Mouse (Mus musculus) adrenal gland, postnatal 14 days (tissue): ENCODE results near the gene Gm44502. TPM values are rescaled to one million over a fixed set of nuclear protein-coding genes. Genes with fewer than 3 reads are reported as not detected.

Experiments
- DNase-seq: peaks from one replicate; pipeline ENCODE4 v3.0.0; 2021; ENCODE audit warnings: mixed read lengths
- total RNA-seq: library from RNA; stranded (reverse); gene quantifications from 2 replicates; pipeline ENCODE4 v1.2.3, GENCODE M21; 2021

Gm44502 gene
- total RNA-seq, 1 experiment from 2014 or later: 11.0 TPM

DNA sequence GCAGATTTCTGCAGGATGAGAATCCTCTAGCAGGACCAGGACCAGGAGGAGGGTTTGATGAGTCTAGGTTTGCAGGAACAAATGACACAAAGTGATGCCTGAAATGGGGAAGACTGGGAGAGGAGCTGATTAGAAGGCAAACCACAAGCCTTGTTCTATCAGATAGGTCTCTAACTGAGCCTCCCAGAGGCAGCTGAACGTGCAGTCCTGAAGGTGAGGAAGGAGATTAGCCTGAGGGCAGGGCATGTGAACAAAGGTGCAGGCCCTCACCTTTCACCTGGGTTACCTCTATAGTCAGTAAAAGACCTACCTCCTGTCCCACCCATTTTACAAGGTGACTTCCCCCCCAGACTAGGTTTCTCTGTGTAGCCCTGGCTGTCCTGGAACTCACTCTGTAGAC is 29.8 kb downstream of the Gm44502 start:
- no peak for DNase-seq

DNA sequence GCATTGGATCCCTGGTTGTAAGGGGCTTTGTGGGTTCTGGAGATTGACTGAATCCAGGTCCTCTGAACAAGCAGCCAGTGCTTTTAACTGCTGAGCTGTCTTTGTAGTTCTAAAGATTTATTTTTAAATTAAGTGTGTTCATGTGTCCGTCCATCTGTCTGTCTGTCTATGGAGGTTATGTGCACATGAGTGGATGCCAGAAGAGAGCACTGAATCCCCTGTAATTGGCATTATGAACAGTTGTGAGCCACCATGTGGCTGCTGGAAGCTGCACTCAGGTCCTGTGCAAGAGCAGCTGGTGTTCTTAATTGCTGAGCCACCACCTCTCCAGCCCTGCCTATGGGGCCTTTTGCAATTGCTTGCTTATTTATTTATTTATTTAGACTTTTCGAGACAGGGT is 31.4 kb downstream of the Gm44502 start:
- DNase-seq: no peak

DNA sequence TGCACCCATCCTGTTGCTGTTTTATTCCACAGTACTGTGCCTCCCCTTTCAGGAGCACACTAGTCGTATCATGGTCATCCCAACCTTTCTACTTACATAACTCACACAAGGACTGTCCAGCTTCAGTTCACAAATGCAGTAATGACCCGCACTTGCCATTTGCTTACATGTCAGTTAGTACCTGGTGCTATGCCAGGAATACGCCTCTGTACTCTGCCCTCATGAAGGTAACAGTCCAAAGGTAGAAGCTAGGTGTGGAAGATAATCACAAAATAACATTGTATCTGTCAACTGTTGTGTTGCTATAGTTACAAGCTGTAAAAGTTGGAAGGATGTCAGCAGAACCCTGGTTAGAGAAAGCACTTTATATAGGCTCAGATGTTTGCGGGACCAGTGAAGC is 32.6 kb downstream of the Gm44502 start:
- DNase-seq: no peak

DNA sequence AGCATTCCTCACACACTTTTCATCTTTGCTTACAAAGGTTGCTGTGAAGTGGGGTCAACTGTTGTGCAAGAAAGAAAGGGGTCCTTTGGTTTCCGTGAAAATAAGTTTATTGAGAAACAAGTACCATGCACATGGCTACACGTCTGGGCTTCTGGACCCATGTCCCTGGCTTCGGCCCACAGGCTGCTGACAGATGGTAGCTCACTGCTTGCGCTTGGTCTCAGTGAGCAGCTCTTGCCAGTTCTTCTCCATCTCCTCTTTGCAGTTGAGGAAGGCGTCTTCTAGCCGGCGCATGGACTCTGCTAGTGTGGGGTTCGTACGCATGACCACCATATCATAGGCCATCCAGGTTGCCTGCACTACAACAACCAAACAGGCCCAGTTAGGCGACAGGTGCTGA is 39.4 kb downstream of the Gm44502 start:
- no peak for DNase-seq

DNA sequence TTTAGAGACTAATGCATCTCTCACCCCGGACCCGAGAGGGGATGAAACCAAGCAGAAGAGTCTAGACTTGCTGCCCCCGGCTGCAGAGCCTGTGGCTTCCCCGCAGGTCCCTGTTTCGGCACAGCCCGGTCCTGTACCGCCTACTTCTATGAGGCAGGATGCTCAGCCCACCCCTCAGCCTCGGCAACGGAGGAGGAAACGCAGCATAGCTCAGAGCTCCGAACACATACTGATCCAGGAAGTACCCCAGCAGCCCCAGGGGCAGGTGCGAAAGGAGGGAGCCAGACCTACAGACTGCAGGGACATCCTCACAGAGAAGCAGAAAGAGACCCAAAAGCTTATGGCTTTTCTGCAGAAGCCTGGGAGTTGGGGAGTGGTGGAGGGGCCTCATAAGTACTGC is 42.4 kb downstream of the Gm44502 start:
- no peak for DNase-seq

DNA sequence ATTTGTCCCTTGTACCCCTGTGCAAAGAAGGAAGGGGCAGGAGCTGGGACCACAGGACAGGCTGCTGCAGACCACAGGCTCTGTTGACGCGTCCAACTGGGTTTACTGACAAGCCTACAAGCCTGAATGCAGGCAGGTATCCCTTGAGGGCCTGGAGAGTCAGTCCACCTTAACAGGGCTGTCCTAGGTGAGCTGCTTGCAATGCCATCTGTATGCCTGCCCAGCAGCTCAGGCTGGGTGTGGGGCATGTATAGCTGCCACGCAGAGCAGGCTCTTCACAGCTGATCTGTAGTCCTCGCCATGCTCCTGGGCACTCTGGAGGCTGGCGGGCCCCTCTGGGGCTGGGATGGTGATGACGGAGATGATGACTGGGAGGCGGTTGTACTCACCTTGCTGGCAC is 44.9 kb downstream of the Gm44502 start, which contains the start of gene Klhdc7b:
TSS of gene Klhdc7b (plus strand) at position 301 of the 400 bp plus-strand sequence.
- no peak for DNase-seq

DNA sequence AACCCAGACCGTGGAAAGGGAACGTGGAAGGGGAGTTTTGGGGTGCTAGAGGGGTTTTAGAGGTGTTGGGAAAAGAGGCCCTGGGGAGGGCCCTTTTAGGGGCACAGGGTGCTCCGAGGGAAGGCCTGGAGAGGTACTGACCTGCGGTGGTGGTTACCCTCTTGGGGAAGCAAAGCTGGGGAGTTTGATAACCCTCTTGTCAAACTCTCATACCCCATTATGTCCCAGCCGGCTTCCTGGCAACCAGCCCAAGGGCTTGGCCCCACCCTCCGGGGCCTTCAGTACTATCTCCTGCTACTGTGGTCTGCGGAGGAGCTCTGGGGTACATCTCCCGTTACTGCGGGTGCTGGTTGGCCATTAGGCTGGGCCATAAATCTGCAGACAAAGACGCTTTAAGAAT is 50.1 kb downstream of the Gm44502 start:
- no peak for DNase-seq

DNA sequence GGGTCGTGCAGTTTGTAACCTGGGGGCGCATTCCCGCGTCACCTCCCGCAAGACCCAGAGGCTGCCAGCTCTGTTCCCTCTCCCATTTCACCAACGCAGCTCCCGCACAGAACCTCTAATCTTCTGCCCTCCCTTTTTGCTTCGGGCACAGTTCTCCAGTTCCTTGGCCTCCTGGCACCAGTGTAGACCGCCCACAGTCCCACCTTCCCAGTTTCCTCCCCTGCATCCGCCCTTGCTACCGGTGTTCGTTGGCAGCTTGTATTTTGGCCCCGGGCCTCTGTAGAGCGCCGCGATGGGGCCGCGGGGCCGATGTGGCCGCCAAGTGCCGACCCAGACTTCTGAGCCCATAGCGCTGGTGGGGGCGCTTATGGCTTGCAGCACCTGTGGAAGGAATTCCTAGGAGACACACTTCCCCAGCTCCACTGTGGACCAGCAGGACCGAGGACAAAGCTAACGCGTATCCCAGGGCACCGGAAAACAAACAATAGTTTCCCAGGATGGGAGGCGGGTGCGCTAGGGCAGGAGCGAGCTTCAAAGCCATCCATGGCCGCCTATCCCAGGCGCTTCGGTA is 50.6 kb downstream of the Gm44502 start, which contains the start of gene Odf3b:
TSS of gene Odf3b (minus strand) at position 452 of the 571 bp plus-strand sequence.
- DNase-seq: peak; percentile 57

DNA sequence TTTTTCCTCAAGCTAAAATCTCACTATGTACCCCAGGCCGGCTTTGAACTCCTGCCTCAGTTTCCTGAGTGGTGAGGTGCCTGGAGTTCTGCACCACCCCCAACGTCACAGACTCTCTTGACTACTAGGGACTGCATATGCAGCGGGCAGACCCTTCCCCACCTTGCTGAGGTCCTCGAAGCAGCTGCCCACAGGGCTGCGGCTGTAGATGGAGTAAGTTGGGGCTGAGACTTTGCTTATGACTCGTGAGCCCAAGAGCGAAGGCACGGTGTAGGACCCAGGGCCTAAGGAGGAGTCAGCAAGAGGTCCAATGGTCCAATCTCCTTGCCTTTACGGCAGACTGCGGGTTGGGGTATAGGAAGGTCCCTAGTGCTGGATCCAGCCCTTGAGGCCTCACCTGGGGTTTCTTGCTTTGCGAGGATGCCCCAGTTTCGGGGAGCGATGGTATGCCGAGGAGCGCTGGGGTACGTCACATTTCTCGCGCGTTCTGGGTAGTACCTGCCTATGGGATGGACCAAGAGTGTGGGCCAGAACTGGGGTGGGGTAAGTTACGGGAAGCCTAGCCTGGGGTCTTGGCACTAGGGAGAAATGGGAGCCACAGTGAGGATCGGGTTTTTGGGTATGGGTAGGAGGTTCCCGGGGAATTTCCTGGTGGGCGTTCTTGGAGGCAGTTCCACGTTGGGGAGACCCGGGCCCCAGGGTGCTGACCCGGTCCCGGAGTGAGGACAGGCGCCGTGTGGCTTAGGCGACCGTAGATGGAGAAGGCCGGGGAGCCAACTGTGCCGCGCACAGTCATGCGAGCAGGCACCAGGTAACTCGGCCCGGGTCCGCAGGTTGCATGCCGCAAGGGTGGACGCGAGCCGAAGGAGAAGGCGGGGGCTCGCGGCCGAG is 51.3 kb downstream of the Gm44502 start:
- DNase-seq: no peak

DNA sequence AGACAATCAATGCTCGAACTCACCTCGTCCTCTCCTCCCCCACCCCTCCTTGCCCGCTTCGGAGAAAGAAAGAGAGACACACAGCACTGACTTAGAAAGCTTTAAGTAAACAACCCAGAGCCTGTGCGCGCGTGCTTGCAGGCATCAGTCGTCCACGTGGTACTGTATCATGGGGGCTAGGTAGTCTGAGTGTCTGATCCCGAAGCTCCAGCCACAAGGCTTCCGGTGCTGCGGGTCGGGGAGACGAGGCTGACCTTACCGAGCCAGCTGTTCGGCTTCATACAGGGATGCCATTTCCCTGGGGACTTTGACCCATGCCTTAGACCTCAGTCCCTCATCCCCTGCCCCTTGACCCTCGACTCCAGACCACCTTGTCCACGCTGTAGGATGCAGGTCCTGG is 52.1 kb downstream of the Gm44502 start:
- DNase-seq: no peak

DNA sequence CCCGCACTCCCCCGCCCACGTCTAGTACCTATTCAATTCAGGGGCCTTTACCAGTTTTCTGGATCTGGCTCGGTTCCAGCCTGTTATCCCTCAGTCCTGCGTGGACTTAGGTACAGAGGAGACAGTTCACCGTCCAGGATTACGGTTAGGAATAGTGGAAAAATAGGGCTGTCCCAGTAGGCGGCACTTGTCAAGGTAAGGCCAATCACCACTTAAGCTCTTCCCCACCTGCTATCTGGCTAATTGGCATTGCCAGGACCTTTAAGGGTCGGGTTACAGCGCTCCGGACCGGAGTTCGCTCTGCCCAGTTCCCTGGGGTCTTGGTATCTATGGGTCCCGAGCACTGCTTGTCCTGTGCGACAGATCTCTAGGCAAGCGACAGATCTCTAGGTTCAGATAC is 52.5 kb downstream of the Gm44502 start, which contains the start of gene Tymp:
TSS of gene Tymp (minus strand) at position 83 of the 400 bp plus-strand sequence.
- no peak for DNase-seq

DNA sequence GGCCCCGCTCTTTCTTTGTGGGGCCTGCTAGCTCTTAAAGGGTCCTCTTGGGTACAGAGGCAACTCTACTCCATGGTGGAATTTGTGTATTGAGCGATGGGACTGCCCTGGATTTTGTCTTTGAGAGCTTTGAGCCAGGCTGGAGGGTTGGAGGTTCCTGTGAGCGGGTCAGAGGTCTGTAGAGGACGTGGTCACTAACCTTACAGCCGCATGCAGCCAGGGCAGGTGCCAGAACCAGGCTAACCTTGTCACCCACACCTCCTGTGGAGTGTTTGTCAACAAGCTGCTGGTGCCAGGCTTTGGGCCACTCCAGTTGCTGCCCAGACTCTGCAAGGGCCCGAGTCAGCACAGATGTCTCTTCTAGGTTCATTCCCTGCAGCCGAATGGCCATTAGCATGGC is 53.5 kb downstream of the Gm44502 start:
- no peak for DNase-seq

DNA sequence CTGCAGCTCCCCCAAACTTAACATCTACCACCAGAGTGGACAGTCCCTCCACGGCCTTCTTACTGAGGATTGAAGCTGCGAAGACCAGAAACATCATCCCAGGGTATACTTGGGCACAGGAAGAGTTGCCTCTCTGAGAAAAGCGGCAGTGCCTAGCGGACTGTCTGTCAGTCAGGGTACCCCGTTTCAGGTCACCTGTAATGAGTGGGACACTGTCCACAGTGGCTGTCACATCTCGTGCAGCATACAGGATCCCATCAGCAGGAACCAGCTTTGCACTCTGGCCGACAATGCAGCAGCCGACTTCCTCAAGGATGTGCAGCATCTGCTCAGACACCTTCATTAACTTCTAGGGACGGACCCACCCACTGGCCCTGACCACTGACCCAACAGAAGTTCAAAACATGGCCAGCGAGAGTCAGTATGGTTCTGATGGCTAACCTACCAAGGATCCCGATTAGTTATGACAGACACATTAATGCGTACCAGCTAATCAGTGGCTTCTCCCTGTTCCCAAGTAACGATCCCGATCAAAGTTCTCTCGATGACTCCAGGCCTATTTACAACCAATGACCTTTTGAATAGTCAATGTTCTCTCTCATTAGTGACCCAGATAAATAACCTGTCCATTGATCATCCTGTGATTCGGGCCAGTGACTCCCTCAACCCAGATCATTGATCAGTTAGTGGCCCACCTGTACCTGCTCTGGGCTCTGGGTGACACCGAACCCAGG is 54.5 kb downstream of the Gm44502 start:
- DNase-seq: no peak

DNA sequence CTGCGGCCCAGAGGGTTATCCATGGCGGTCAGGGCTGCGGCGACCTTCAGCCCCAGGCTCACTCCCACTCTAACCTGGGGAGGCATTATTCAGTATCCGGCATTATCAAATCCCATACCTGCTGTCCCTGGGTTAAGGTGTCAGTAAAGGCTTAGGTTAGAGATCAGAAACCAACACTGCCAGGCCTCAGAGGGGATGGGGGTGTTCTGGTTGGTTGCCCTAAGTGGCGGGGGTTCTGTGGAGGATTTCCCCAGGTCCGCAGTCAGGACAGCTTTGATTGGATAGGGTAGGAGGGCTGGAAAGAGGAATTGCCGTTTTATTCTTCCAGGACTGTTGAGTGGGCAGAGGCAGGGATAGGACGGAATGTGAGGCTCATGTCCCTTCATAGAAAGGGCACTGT is 55.2 kb downstream of the Gm44502 start:
- DNase-seq: no peak

DNA sequence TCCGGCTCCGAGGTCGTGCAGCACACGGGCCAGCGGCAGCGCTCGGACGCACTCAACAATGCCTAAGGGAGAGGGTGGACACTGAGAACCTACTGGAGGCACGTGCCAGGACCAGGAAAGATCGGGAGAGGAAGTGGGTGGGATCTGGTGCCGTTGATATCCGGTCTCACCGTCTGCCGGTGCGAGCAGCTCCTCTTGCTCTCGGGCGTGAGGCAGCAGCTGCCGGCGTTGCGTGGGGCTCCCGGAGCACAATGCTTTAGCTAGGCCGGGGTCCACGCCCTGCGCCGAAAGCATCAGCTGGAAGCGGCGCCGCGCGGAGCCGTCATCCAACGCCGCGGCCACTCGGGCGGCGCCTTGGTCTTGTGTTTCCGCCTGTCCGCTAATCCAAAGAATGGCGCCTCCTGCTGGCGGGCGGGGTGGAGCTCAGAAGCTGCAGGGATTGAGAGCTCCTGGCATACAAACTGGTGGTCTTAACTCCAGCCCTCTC is 55.7 kb downstream of the Gm44502 start, which contains the start of gene Sco2:
TSS of gene Sco2 (minus strand) at position 85 of the 487 bp plus-strand sequence.
- DNase-seq: peak; percentile 97

DNA sequence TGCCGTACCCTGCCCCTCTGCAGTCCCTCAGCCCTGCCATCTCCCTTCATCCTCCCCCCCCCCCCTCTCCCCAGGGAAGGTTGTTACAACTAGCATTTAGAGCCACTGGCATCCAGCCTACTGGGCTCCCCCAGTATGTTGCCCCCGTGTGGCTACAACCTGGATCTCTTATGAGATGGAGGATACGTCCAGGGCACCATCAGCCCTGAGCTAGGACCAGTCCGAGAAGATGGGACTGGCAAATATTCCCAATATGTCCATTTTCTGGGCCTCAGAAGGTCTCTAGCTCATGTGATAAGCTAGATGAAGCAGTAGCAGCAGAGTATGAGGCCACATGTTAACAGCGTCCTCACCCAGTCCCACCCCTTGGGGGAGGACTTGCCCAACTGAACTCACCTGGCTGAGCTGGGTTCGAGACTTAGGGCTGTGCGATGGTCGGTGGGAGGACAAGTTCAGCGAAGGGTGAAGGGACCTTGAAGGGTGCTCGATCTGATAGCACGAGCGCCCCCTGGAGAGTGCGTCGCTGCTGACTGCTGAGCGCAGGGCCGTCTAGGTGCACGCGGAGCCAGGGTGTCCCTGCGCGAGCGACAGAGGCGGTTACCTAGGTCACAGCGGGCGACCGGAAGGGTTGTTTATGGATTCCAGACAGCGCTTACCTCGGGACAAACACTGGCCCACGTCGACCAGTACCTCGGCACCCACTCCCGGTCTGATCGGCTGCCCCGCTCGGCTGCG is 56.3 kb downstream of the Gm44502 start:
- DNase-seq: peak; percentile 93

DNA sequence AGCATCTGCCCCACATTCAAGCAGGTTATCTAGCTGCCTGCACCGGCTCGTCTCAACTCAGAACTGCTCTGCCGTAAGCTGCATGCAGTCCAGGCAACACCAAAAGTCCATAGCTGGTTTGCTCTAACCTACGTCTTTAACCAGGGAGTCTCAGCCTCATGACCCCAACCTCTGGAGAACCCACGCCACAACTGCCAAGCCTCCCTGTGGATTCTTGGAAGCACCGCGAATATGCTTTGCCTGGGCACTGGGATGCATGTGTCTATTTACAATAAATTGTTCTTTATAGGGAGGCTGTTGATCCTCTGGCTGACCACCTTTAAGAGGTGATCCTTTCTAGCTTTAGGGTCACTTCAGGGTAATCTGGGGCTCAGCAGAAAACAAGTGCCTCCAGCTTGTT is 57.0 kb downstream of the Gm44502 start:
- no peak for DNase-seq

DNA sequence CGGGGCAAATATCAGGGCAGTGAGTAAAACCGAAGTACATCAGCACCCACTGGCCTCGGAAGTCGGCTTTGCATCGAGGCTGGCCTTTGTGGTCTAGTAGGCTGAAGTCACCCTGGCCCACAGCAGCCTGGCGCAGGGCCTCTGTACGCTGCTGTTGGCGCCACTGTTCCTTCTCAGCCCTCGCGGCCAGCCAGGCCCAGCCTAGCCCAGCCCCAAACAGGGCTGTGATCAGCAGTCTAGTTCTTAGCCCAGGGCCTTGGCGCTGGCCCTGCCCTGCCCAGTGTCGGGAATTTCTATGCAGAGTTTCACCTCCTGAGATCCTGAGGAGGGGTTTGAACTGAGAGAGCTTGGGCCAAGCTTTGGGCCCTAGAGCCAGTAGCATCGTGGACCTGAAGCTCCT is 57.4 kb downstream of the Gm44502 start:
- no peak for DNase-seq
